Mouse (Mus musculus) thymus, adult 2 months (tissue): ENCODE data around the gene Gstp2.
"Not testable (repeated sequence)": the region's sequence is repeated elsewhere in the genome, so short reads cannot be mapped to it uniquely, and the experiment has no call there.

ENCODE experiments used
- CTCF ChIP-seq: fragments of 200-500 bp; IDR thresholded peaks from 2 replicates; pipeline ENCODE4 v1.5.1; 2012; ENCODE audit warnings: mild to moderate bottlenecking, control low read depth, low read length, moderate library complexity, borderline replicate concordance; ENCODE audit not compliant: control insufficient read depth, poor library complexity, insufficient read depth; ENCODE audit errors: extremely low read depth
- POLR2A ChIP-seq: fragments of 200-500 bp; IDR thresholded peaks from 2 replicates; pipeline ENCODE4 v1.6.1; 2012; ENCODE audit warnings: mild to moderate bottlenecking, low read length, control low read depth, moderate library complexity; ENCODE audit not compliant: control insufficient read depth, poor library complexity, insufficient read depth; ENCODE audit errors: extremely low read depth

GRCm38 (mm10) chr19:4068242-4068641 lies 22.4 kb upstream of the Gstp2 start:
- not testable (repeated sequence) for TF ChIP-seq CTCF, POLR2A
